Mouse (Mus musculus): ENCODE data around the gene RPS10-NUDT3.

DNA sequence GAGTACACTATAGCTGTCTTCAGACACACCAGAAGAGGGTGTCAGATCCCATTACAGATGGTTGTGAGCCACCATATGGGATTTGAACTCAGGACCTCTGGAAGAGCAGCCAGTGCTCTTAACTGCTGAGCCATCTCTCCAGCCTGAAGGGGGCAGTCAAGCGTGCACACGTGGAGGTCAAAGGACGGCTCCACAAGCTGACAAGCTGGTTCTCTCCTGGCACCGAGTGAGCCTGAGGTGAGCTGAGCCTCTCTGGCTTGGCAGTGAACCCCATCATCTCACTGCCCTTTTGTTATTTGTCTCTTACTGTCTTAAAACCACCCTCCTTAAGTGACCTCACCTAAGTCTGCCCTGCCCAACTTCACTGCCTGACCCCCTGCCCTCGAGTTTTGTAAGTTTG, 7.6 kb downstream of the RPS10-NUDT3 start:
- TF ChIP-seq CTCF (IDR thresholded peaks at IDR 0.05; ENCODE audit: low read depth) (peak; percentile 39), EP300 (IDR thresholded peaks at IDR 0.05; ENCODE audit: low read depth) (no peak)

Measured in liver, postnatal 0 days (tissue).